Mouse (Mus musculus) layer of hippocampus, adult 18-20 months (tissue): ENCODE measurements around the gene Ephb1. TPM values are rescaled to one million over a fixed set of nuclear protein-coding genes. Genes with fewer than 3 reads are reported as not detected.

Experiments used
- DNase-seq, 2 experiments: peaks; one replicate each; pipeline ENCODE4 v3.0.0; 2022; ENCODE audit warnings: low spot score in 2 of 2
- long read RNA-seq: library from polyadenylated mRNA; stranded (forward); transcript quantifications from one replicate; pipeline ENCODE4 v2.0.0, GENCODE M21; 2021
- total RNA-seq, 2 experiments: library from RNA; stranded (reverse); gene quantifications; 2 replicates each; pipeline ENCODE4 v1.2.3; 2021

The Ephb1 gene
- 10 to 100 TPM; 22.9 to 23.8 TPM for total RNA-seq
- long read RNA-seq, full-length matches to known transcripts = 42 of 52 reads
- long read RNA-seq, partial matches to known transcripts = 5 of 52 reads
- long read RNA-seq, other reads (novel, unspliced or antisense) = 5 of 52 reads

- DNase-seq = peak; percentile 88 to 94
These were observed at the start of gene Ephb1 for GRCm38 (mm10) chr9:102354561-102354973. Gene Ephb1, minus strand, starts transcription at chr9:102354693.

GRCm38 (mm10) chr9:102403086-102404021, 48.9 kb upstream of the Ephb1 start:
- DNase-seq = peak; percentile 16 to 71

- no peak for DNase-seq
These were observed 48.2 kb upstream of the Ephb1 start for GRCm38 (mm10) chr9:102402671-102403070.

GRCm38 (mm10) chr9:102388266-102388665, 33.8 kb upstream of the Ephb1 start:
- DNase-seq = no peak

GRCm38 (mm10) chr9:102386816-102387215, 32.3 kb upstream of the Ephb1 start:
- DNase-seq = no peak

- no peak for DNase-seq
These were observed 25.7 kb upstream of the Ephb1 start for GRCm38 (mm10) chr9:102380235-102380634.

- DNase-seq = no peak
These were observed 20.2 kb upstream of the Ephb1 start for GRCm38 (mm10) chr9:102374661-102375060.

- no peak for DNase-seq
These were observed 19.4 kb upstream of the Ephb1 start for GRCm38 (mm10) chr9:102373886-102374285.

GRCm38 (mm10) chr9:102371936-102372335, 17.4 kb upstream of the Ephb1 start:
- no peak for DNase-seq

GRCm38 (mm10) chr9:102371036-102371770, 16.7 kb upstream of the Ephb1 start:
- DNase-seq = no peak

GRCm38 (mm10) chr9:102370141-102370540, 15.6 kb upstream of the Ephb1 start:
- DNase-seq = no peak

- DNase-seq = no peak
These were observed 14.6 kb upstream of the Ephb1 start for GRCm38 (mm10) chr9:102369141-102369540.

- no peak for DNase-seq
These were observed 13.3 kb upstream of the Ephb1 start for GRCm38 (mm10) chr9:102367796-102368195.

GRCm38 (mm10) chr9:102365536-102365935, 11.0 kb upstream of the Ephb1 start:
- no peak for DNase-seq

GRCm38 (mm10) chr9:102359311-102359710, 4.8 kb upstream of the Ephb1 start:
- no peak for DNase-seq

GRCm38 (mm10) chr9:102358711-102359110, 4.2 kb upstream of the Ephb1 start:
- DNase-seq = no peak

GRCm38 (mm10) chr9:102358011-102358410, 3.5 kb upstream of the Ephb1 start:
- DNase-seq = no peak

- DNase-seq = no peak
These were observed 2.0 kb upstream of the Ephb1 start for GRCm38 (mm10) chr9:102356516-102356915.

GRCm38 (mm10) chr9:102355726-102356125, 1.2 kb upstream of the Ephb1 start:
- DNase-seq = no peak

- DNase-seq = peak; percentile 19 to 52
These were observed 629 bp downstream of the Ephb1 start for GRCm38 (mm10) chr9:102353636-102354491.
